Comparison of ENCODE assay signal across 12 mouse cellular contexts in the genomic region with DNA sequence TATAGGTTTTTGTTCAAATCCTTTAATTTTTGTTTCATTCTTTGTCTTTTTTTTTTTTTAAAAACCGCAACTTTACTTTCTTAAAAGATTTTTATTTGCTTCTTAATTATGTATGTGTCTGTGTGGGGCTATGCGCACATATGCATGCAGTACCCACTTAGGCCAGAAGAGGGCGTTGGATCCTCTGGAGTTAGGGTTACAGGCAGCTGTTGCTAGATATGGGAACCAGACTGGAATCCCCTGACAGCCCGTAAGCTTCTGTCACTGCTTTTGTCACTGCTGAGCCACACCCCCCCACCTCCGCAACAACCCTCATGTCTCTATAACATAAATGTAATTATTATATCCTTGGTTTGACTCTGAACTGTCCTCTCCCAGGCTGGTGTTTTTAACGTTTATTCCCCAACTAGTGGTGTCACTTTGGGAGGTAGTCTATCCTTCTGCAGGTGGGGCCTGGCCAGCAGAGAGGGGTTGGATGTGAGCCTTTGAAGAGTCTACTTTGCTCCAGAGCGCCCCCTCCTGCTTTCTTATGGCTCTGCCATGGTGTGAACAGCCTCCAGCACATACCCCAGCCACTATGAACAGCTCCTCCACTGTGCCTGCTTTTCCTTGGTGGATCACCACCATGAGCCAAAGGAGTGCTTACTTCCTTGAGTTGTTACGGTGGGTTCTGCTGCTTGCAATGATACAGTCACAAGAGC.
DNase-seq lines count a peak whose midpoint lies in the region; TF ChIP-seq lines count a peak whose summit lies in the region.
"Had no signal": no experiment of that assay in that cellular context is flagged by ENCODE, and none has a peak within 500 bp of the region (broad histone marks: within the 10 kb centered on the region; RNA-seq: fewer than 3 reads in every experiment).

No protein-coding gene starts in this region.

- H3K4me1 ChIP-seq in ES-Bruce4 (ENCODE audit: control insufficient read depth, insufficient read depth, low read length) = no peaks in the 10 kb centered on the region
- H3K4me1 ChIP-seq: embryonic facial prominence, embryonic 12.5 days; neural tube, embryonic 15.5 days had no signal

- no peaks in the 10 kb centered on the region for H3K27me3 ChIP-seq in ES-Bruce4 (ENCODE audit: control insufficient read depth, insufficient read depth, low read length, poor library complexity, severe bottlenecking)
- H3K27me3 ChIP-seq: embryonic facial prominence, embryonic 12.5 days; neural tube, embryonic 15.5 days had no signal

- H3K9ac ChIP-seq in ES-Bruce4 (ENCODE audit: low read depth, poor library complexity, severe bottlenecking) = no peak overlapping the region
- H3K9ac ChIP-seq: embryonic facial prominence, embryonic 12.5 days; neural tube, embryonic 15.5 days had no signal

- no peaks in the 10 kb centered on the region; the same call in 1 of the 2 replicates for H3K9me3 ChIP-seq in ES-Bruce4 (replicated peaks; ENCODE audit: control insufficient read depth, insufficient read depth, low read length, poor library complexity, severe bottlenecking)
- H3K9me3 ChIP-seq: embryonic facial prominence, embryonic 12.5 days; neural tube, embryonic 15.5 days had no signal

- no peak overlapping the region for H3K4me3 ChIP-seq in ES-Bruce4 (ENCODE audit: low read depth, low read length)
- H3K4me3 ChIP-seq: embryonic facial prominence, embryonic 12.5 days; neural tube, embryonic 15.5 days had no signal

- peak; percentile 28 for TF ChIP-seq CTCF in ES-Bruce4 (IDR thresholded peaks at IDR 0.05; ENCODE audit: low read depth, low read length)

- no peak overlapping the region for H3K27ac ChIP-seq in ES-Bruce4 (ENCODE audit: insufficient read depth, low read length)
- H3K27ac ChIP-seq: embryonic facial prominence, embryonic 12.5 days; neural tube, embryonic 15.5 days had no signal

- TF ChIP-seq POLR2A in ES-Bruce4 (IDR thresholded peaks at IDR 0.05; ENCODE audit: insufficient read depth, low read length) = no peak

- DNase-seq in kidney, postnatal 10 days = peak; percentile 11
- no peak for DNase-seq in kidney, postnatal 36 days
- DNase-seq in B cell, adult 2 months = peak; percentile 16 to 17
- peak; percentile 23 for DNase-seq in induced T-regulatory cell, adult 2 months (ENCODE audit: low read depth)
- no peak for DNase-seq in right cerebral cortex, adult 18-20 months
- no peak for DNase-seq in spleen, postnatal 36 days (ENCODE audit: low spot score in 2 of 2)
- DNase-seq: cerebellum, adult 9-10 months; gastrocnemius, postnatal 36 days; right cerebral cortex, postnatal 14 days had no signal

- H3K36me3 ChIP-seq in ES-Bruce4 (ENCODE audit: control insufficient read depth, insufficient read depth, low read length, poor library complexity, severe bottlenecking) = no peaks in the 10 kb centered on the region
- H3K36me3 ChIP-seq: embryonic facial prominence, embryonic 12.5 days; neural tube, embryonic 15.5 days had no signal

- TF ChIP-seq EP300 in ES-Bruce4 (IDR thresholded peaks at IDR 0.05; ENCODE audit: insufficient read depth, low read depth, low read length) = no peak

Comparison
In these comparisons a context has a peak if more than half of its experiments do, and no peak if none do; other contexts are left out.
1. DNase-seq: peak in kidney, postnatal 10 days (single experiment), B cell, adult 2 months (2 of 2) and induced T-regulatory cell, adult 2 months (single experiment); none in kidney, postnatal 36 days (0 of 2), right cerebral cortex, adult 18-20 months (single experiment) and spleen, postnatal 36 days (0 of 2).